Mouse (Mus musculus) adrenal gland, postnatal 36 days (tissue): ENCODE data around the gene Rhox4g. TPM values are rescaled to one million over a fixed set of nuclear protein-coding genes. Genes with fewer than 3 reads are reported as not detected.
"Not testable (repeated sequence)": the region's sequence is repeated elsewhere in the genome, so short reads cannot be mapped to it uniquely, and the experiment has no call there.

Source experiments
- DNase-seq, 2 experiments: peaks; one replicate each; pipeline ENCODE4 v3.0.0; 2021; ENCODE audit warnings: mixed read lengths in 1 of 2
- long read RNA-seq, 2 experiments: library from polyadenylated mRNA; stranded (forward); transcript quantifications; one replicate each; pipeline ENCODE4 v2.0.0; 2021; ENCODE audit warnings: borderline sequencing depth in 2 of 2
- total RNA-seq, 2 experiments: library from RNA; stranded (reverse); gene quantifications; 2 replicates each; pipeline ENCODE4 v1.2.3; 2021

Gene Rhox4g
- not detected for total RNA-seq
- long read RNA-seq, experiment 1: 0 reads
- long read RNA-seq, experiment 2: 0 reads

- not testable (repeated sequence) for DNase-seq
Observed at GRCm38 (mm10) chrX:37651227-37651626, at the start of gene Rhox4g. TSS of gene Rhox4g (minus strand) at chrX:37651327.

- DNase-seq: no peak
Observed at GRCm38 (mm10) chrX:37692261-37692660, 41.1 kb upstream of the Rhox4g start.

- DNase-seq: no peak
Observed at GRCm38 (mm10) chrX:37683031-37683715, 32.0 kb upstream of the Rhox4g start.

GRCm38 (mm10) chrX:37673177-37673576 lies 22.1 kb upstream of the Rhox4g start, which contains the start of gene Rhox2h:
TSS of gene Rhox2h (minus strand) at chrX:37673277.
- not testable (repeated sequence) for DNase-seq

GRCm38 (mm10) chrX:37668664-37669063 lies 17.5 kb upstream of the Rhox4g start, which contains the start of gene Rhox3h:
TSS of gene Rhox3h (minus strand) at chrX:37668764.
- not testable (repeated sequence) for DNase-seq

GRCm38 (mm10) chrX:37643370-37643769 lies 7.8 kb downstream of the Rhox4g start, which contains the start of gene Rhox2g:
TSS of gene Rhox2g (minus strand) at chrX:37643470.
- DNase-seq: not testable (repeated sequence)

GRCm38 (mm10) chrX:37628512-37628911 lies 22.6 kb downstream of the Rhox4g start, which contains the start of gene Rhox3g:
TSS of gene Rhox3g (minus strand) at chrX:37628612.
- DNase-seq: not testable (repeated sequence)

- DNase-seq: not testable (repeated sequence)
Observed at GRCm38 (mm10) chrX:37607604-37608003, 43.5 kb downstream of the Rhox4g start, which contains the start of gene Rhox4f. TSS of gene Rhox4f (minus strand) at chrX:37607704.

Other genes starting within 250 kb of the Rhox4g start
- not detected for gene Rhox2b, start 239.3 kb downstream of the Rhox4g start, total RNA-seq
- gene Rhox4b, start 218.8 kb downstream of the Rhox4g start, total RNA-seq: not detected
- gene Rhox2c, start 197.6 kb downstream of the Rhox4g start, total RNA-seq: not detected
- not detected for gene Rhox3c, start 192.7 kb downstream of the Rhox4g start, total RNA-seq
- gene Rhox4c, start 171.0 kb downstream of the Rhox4g start, total RNA-seq: not detected
- not detected for gene Rhox2d, start 157.9 kb downstream of the Rhox4g start, total RNA-seq
- not detected for gene Rhox4d, start 137.0 kb downstream of the Rhox4g start, total RNA-seq
- gene Rhox2e, start 120.9 kb downstream of the Rhox4g start, total RNA-seq: not detected
- not detected for gene Rhox3e, start 109.3 kb downstream of the Rhox4g start, total RNA-seq
- not detected for gene Rhox4e, start 93.9 kb downstream of the Rhox4g start, total RNA-seq
- gene Rhox2f, start 79.9 kb downstream of the Rhox4g start, total RNA-seq: not detected
- not detected for gene Rhox3f, start 70.3 kb downstream of the Rhox4g start, total RNA-seq
- not detected for gene Rhox4f, start 43.6 kb downstream of the Rhox4g start, total RNA-seq
- gene Rhox3g, start 22.7 kb downstream of the Rhox4g start, total RNA-seq: not detected
- gene Rhox2g, start 7.9 kb downstream of the Rhox4g start, total RNA-seq: not detected
- gene Rhox3h, start 17.4 kb upstream of the Rhox4g start, total RNA-seq: not detected
- gene Rhox2h, start 21.9 kb upstream of the Rhox4g start, total RNA-seq: not detected
- gene Rhox5, start 153.5 kb upstream of the Rhox4g start, total RNA-seq: not detected
- gene Rhox6, start 175.6 kb upstream of the Rhox4g start, total RNA-seq: not detected
- gene Rhox7a, start 180.4 kb upstream of the Rhox4g start, total RNA-seq: not detected
- not detected for gene Rhox8, start 227.6 kb upstream of the Rhox4g start, total RNA-seq
- not detected for gene Rhox7b, start 245.9 kb upstream of the Rhox4g start, total RNA-seq